Mouse (Mus musculus) large intestine, adult 2 months (tissue): ENCODE data around the gene Lrrc8c. TPM values are rescaled to one million over a fixed set of nuclear protein-coding genes. Genes with fewer than 3 reads are reported as not detected.

Source experiments
- DNase-seq: peaks from one replicate; pipeline ENCODE4 v3.0.0-alpha.2; 2012; ENCODE audit warnings: low read depth, low spot score
- WGBS: fragments of 180-500 bp; shearing (Covaris S2); methylation state at CpG from one replicate; pipeline ENCODE4 v1.1.7; 2018; 5-methylcytosine and 5-hydroxymethylcytosine counted together
- polyA plus RNA-seq: library from polyadenylated mRNA; depleted of rRNA; stranded (reverse); fragments of >200 nt; gene quantifications from 2 replicates; pipeline ENCODE4 v1.2.3, GENCODE M21; 2012

Gene Lrrc8c
- polyA plus RNA-seq, 1 experiment: 3.8 TPM

- no peak for DNase-seq
- WGBS: 75% methylated on average over 12 of the region's 12 CpGs
These were observed 18.8 kb upstream of the Lrrc8c start for GRCm38 (mm10) chr5:105500132-105501121.

GRCm38 (mm10) chr5:105501136-105501535 is 18.1 kb upstream of the Lrrc8c start:
- 93% methylated on average over 3 of the region's 3 CpGs for WGBS
- no peak for DNase-seq

GRCm38 (mm10) chr5:105508813-105509212 is 10.4 kb upstream of the Lrrc8c start:
- 92% methylated on average over 6 of the region's 6 CpGs for WGBS

GRCm38 (mm10) chr5:105512297-105512696 is 6.9 kb upstream of the Lrrc8c start:
- WGBS: 54% methylated on average over 4 of the region's 4 CpGs
- no peak for DNase-seq

More at GRCm38 (mm10) chr5:105508813-105509212, 10.4 kb upstream of the Lrrc8c start:
- DNase-seq: no peak

- no peak for DNase-seq
- 71% methylated on average over 6 of the region's 6 CpGs for WGBS
These were observed 3.7 kb upstream of the Lrrc8c start for GRCm38 (mm10) chr5:105515532-105515931.

- 71% methylated on average over 3 of the region's 3 CpGs for WGBS
- DNase-seq: no peak
These were observed 2.9 kb upstream of the Lrrc8c start for GRCm38 (mm10) chr5:105516290-105516689.

GRCm38 (mm10) chr5:105517992-105518625 is 1.1 kb upstream of the Lrrc8c start:
- WGBS: 11% methylated on average over 7 of the region's 7 CpGs
- DNase-seq: no peak

- no peak for DNase-seq
- WGBS: 1% methylated on average over 16 of the region's 16 CpGs
These were observed 527 bp upstream of the Lrrc8c start for GRCm38 (mm10) chr5:105518626-105519095.

GRCm38 (mm10) chr5:105519976-105520300 is 750 bp downstream of the Lrrc8c start:
- WGBS: 23% methylated on average over 5 of the region's 5 CpGs
- DNase-seq: no peak

- no peak for DNase-seq
- WGBS: 67% methylated on average over 9 of the region's 9 CpGs
These were observed 1.3 kb downstream of the Lrrc8c start for GRCm38 (mm10) chr5:105520442-105520965.

- no peak for DNase-seq
- WGBS: 59% methylated on average over 3 of the region's 3 CpGs
These were observed 4.3 kb downstream of the Lrrc8c start for GRCm38 (mm10) chr5:105523452-105523851.

- no peak for DNase-seq
- 84% methylated on average over 12 of the region's 12 CpGs for WGBS
These were observed 5.8 kb downstream of the Lrrc8c start for GRCm38 (mm10) chr5:105525004-105525403.

- no peak for DNase-seq
- WGBS: 87% methylated on average over 4 of the region's 4 CpGs
These were observed 7.0 kb downstream of the Lrrc8c start for GRCm38 (mm10) chr5:105526107-105526645.

- 77% methylated on average over 9 of the region's 9 CpGs for WGBS
- DNase-seq: no peak
These were observed 7.6 kb downstream of the Lrrc8c start for GRCm38 (mm10) chr5:105526766-105527165.

GRCm38 (mm10) chr5:105527477-105528331 is 8.5 kb downstream of the Lrrc8c start:
- DNase-seq: no peak
- 42% methylated on average over 23 of the region's 23 CpGs for WGBS

- 65% methylated on average over 6 of the region's 6 CpGs for WGBS
- DNase-seq: no peak
These were observed 11.4 kb downstream of the Lrrc8c start for GRCm38 (mm10) chr5:105530576-105530975.

- DNase-seq: no peak
- WGBS: 86% methylated on average over 3 of the region's 3 CpGs
These were observed 16.0 kb downstream of the Lrrc8c start for GRCm38 (mm10) chr5:105535186-105535585.

- DNase-seq: no peak
- 90% methylated on average over 2 of the region's 2 CpGs for WGBS
These were observed 17.0 kb downstream of the Lrrc8c start for GRCm38 (mm10) chr5:105536172-105536571.

- 75% methylated on average over 11 of the region's 11 CpGs for WGBS
- no peak for DNase-seq
These were observed 18.0 kb downstream of the Lrrc8c start for GRCm38 (mm10) chr5:105537101-105537723.
